Mouse (Mus musculus) granulocyte monocyte progenitor cell, adult 5-6 weeks (primary cell): ENCODE results near the gene Cdkal1. TPM values are rescaled to one million over a fixed set of nuclear protein-coding genes. Genes with fewer than 3 reads are reported as not detected.

Experiments used
- ATAC-seq: replicated peaks from 2 replicates; pipeline ENCODE4 v1.8.0; 2016; ENCODE audit warnings: mild to moderate bottlenecking, moderate TSS enrichment, inconsistent platforms; ENCODE audit not compliant: poor library complexity, severe bottlenecking
- total RNA-seq, 2 experiments: library from RNA; stranded (forward) in 1 of 2; stranded (reverse) in 1 of 2; fragments of 200-712, 200-1000 nt in 1 of 2; fragments of >200 nt in 1 of 2; fragmentation: Nextera tagmentation in 1 of 2; gene quantifications; 2 replicates each; pipeline ENCODE4 v1.2.3; 2014 to 2017

Cdkal1 gene
- total RNA-seq, 2 experiments from 2014 or later, result 21.8 to 30.4 TPM

DNA sequence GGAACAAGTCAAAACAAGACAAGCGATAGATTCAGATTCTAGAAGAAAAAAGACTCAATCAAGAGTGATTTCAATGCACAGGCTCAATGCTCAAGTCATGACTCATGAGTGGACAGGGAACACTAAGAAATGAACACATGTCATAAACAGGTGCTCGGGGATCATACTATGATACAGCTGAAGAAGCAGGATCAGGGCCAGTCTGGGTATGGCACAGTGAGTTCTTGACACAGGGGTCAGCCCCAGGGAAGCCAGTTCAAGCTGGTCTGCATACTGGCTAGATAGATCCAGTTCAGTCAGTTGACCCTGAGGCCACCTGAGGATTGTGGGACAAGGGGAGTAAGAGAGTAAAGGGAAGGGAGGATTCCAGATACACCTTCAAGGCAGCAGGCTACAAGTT is 254.4 kb downstream of the Cdkal1 start:
- no peak for ATAC-seq

DNA sequence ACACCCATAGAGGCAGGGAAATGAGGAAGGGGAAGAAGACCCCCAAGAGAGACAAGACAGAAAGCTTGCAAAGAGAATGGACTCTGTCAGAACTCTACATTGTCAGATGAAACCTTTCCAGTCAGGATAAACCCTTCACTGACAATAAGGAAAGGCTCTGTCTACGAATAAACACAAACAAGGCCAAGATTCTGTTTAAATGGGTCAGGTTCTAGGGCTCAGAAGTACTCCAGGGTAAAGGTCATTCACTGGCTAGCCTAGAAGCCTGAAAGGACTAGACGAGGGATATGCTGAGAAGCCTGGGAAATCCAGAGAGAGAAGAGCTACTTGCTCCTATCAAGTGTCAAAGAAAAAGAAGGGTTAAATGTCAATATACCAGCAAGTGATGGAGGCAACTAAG is 255.8 kb downstream of the Cdkal1 start:
- ATAC-seq, result no peak

DNA sequence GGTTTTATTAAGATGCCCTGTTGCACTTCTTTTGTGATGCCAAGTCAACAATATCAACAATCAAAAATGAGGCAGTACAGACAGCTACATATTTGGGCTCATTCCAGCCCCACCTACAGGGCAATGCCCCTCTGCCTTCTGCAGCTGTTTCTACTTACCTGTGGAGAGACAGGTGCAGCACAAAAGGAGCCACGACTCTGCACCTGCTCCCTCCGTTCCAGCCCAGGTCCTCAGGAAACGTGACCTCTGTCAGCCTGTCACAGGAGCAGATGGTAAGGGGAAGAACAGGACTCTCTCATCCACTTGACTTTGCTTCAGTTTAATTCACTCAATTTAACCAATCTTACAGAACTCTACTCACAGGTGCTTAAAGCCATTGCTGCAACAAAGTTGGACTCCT is 258.7 kb downstream of the Cdkal1 start:
- no peak for ATAC-seq

DNA sequence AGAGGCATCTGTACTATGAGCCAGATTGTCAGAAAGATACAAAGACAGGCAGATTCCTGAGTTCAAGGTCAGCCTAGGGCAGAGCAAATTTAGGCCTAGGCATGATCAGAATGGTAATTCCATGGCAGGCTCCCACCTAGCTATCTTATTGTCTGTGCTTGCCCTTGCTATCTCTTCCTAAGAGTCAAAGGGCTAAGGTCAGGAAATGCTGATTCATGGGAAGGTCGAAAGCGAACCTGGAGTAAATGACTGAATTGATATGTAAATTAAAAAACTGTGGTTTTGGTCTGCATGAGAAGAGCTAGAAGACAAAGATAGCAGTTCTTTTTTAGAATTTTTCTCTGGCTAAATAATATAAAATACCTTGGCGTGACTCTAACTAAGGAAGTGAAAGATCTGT is 262.4 kb downstream of the Cdkal1 start:
- no peak for ATAC-seq

DNA sequence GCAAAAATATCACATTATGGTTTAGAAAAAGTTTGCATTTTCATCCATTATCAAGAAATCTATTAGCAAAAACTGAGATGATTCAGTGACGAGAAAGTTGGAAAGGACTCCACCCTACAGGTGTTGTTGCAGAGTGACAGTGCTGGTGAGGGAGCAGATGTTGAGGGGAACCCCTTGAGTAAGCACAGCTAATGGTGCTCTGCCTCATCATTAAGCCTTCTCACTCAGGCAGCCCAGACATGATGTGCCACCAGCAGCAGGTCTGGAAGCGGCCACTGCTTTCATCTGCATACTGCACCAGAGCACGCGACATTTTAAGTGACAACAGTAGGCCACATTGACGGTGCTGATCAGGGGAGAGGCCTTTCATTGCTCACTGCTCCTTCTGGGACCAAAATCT is 264.8 kb downstream of the Cdkal1 start:
- ATAC-seq, result no peak

DNA sequence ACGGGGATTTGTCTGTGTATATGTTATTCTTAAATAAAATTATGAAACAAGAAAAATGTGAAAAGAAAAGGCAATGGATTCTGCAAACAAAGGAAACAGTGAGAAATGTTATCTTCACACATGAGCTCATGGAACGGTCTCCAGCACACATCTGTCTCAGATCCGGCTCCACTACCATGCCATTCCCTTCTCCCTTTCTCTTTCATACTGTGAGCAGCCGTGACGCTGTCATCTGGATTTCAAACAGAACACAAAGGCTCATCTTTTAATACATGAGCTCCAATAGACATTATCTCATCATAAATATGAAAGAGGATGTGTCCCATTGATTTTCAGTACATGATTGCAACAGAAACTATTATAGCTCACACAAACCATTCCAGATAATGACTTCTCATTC is 265.3 kb downstream of the Cdkal1 start:
- ATAC-seq, result no peak

DNA sequence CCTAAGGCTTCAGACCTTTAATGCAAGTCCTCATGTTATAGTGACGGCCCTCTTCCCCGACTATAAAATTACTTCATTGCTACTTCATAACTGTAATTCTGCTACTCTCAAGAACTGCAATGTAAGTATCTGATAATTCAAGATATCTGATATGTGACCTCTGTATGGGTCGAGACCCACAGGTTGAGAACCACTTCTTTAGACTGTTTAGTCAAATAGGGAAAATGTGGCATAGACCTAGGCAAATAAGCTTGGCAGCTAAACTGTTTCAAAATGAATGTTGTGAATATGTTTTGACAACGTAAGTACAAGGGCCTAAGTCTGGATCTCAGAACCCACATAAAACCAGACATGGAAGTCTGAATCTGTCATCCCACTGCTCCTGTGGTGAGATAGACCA is 266.8 kb downstream of the Cdkal1 start:
- ATAC-seq, result no peak

DNA sequence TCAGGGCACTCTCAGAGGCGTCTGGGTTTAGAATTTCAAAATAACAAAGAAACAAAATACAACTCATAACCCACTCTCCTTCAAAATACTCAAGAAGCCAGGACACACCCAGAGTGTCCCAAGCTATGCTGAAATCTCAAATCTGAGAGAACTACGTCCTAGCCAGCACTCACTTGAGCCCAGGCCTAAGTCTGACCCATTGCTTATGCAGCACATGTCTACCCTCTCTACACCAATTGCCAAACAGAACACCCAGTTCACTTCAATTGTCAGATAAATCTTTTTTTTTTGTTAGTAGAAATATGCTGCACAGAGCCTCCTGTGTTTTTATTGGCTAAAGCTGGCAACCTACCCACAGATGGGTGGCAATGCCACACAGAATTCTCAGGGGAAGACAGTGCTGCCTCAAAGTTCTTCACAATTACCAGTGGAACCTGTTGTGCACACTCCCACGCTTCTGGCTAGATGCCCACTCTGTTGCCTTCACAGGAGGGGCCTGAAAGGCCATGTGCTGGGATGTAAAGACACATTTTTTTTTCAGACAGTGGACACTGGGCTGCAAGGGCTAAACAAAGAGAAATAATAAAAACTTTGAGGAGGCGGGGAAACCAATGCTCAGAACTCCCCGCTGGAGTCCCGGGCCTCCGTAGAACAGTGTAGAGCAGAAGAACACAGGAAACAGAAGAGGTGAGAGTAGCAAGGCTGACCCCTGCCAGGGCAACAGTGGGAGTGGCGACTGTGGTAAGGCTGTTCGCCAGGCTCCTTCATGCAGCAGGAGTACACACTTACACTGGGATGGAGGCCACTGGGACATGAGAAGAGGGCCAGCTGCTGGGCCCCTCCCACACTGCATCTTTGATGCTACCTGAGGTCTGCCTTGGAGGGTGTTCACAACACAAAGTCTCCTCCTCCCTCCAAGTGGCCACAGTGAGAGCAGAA is 273.4 kb downstream of the Cdkal1 start:
- no peak for ATAC-seq

DNA sequence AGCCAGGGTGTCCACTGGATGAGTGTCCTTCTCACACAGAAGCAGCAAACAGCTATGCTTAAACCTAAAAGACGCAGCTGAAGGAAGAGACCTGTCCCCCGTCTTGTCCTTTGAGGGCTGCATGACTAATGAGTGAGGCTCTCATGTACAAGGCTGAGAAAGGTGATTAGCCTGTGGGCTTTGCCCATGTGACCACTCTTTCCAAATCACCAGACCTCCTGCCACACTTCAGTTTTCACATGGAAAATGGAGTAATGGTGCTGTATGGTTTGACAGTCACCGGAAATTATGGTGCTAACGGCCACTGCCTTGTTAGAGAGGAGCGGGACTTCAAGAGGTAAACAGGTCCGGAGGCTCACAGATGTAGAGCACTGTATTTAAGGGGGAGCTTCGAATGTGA is 274.7 kb downstream of the Cdkal1 start:
- ATAC-seq, result no peak

DNA sequence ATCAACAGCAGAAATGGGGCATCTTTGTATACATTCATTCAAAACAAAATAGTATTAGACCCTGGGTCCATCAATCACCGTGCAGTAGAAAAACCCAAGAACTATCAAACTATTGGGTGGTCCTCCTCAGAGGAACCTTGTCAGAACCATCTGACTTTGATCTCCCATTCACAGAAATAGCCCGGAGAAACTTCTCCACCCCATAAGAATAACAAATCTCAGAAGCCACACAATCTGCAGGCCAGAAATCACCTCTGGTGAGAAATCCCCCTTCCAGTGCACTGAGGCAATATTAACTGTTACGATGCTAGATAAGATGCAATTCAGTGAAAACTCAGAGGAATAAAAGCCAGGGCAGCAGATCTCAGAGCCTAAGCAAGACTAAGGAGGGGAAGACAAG is 275.5 kb downstream of the Cdkal1 start:
- no peak for ATAC-seq

DNA sequence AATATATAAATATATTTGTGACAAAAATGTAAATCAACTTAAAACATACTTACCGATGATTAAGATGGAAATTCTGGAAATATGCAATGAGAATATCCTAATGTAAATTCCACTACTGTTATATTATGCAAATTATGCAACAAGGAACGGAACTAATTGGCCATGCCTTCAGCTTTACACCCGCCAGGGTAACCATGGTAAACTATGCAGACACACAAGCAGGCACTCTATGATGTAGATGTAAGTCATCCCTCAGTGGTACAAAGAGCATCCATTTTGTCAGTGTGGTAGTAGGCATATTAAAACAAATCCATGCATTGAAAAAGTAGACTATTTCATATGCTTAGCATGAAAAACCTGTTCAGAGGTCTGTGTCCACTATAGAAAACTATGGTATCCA is 276.9 kb downstream of the Cdkal1 start:
- ATAC-seq, result no peak

DNA sequence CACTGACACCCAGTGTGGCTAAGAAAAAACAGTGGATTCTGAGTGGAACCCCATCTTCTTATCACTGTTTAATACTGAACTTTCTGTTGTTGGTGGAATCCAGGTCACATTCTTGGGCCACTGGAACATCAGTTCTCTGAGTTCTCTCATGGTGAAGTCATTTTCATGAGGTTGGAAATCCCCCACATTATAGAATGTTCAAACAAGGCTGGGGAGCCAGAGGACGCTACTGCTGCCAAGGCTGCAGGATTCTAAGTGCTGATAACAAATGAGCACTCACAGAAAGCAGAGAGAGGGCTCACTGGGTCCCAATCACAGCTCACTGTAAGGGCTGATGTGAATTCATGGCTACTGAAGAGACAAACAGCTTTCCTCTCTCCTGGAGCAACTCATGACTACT is 280.7 kb downstream of the Cdkal1 start:
- no peak for ATAC-seq

DNA sequence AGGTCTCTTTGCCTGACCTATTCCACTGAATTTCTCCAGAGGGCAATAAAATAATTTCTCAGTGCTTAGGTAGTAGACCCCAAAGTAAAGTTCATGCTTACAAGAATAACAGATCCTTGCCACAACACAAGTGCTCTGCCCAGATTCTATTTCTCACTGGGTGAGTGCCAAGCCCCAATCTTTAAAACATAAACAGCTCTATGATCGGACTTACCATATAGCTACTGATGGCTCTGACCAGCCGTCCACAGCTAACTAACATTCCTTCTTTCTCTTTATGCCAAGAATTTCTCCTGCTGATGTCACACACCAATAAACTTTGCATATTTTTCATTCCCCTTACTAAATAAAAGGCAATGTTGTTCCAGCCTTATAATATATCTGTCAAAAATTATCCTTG is 283.0 kb downstream of the Cdkal1 start:
- ATAC-seq, result no peak

DNA sequence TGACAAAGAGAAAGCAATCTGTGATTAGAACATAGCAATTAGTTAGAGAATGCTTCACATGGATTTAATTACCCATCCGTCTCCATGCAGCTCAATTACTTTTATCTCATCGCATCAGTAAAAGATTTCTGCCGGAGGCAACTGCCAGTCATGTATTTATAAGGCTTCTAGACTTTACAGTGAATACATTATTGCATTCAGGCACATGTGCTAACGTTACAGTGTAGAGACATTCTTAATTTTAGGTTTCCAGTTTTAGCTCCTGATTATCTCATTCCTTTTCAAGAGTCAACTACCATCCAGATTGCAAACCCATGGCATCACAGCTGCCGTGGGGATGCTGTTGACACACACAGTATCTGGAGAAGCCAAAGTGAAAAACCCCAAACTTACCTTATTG is 289.8 kb downstream of the Cdkal1 start:
- no peak for ATAC-seq

DNA sequence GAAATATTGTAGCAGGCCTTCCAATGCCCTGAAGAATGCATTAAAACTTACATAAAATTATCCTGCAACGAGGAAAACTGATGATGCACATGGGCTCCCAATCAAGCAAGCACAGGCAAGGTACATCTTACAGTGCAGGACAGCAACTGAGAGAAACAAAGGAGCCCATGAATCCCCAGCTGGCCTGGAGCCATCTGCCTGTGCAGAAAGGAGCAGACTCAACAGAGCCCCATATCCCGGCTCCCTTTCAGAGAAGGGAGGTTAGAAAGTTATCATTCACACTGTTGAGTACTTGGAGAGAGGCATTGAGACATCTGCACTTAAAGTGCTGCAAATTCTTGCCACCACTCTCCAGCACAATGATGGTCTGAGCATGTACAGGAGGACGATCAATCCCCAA is 296.3 kb downstream of the Cdkal1 start:
- no peak for ATAC-seq

DNA sequence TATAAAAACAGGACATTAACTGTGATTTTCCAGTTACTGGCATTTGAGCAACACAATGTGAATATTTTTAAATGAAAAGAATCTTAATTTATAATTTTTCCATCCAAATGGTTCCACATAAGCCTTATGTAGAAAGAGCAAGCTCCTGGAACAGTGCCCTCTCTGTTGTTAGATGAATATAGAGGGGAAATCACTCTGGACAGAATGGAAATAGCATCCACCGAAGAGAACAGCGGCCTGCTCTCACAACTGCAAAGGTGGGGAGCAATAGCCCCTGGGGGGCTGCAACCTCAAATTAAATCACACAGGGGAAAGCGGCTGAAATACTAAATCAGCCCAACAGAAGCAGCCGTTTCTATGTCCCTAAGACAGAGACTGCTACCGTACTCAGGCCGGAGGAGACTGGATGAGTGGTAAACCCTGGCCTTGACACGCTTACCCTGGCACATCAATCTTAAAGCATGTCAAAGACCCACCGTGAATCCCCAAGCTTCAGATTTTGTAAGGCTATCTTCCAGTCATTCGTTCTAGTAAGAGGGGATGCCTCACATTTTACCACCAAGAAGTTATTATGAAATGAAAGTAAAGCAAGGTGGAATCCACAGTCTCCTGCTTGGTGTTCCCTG is 300.2 kb downstream of the Cdkal1 start:
- no peak for ATAC-seq

DNA sequence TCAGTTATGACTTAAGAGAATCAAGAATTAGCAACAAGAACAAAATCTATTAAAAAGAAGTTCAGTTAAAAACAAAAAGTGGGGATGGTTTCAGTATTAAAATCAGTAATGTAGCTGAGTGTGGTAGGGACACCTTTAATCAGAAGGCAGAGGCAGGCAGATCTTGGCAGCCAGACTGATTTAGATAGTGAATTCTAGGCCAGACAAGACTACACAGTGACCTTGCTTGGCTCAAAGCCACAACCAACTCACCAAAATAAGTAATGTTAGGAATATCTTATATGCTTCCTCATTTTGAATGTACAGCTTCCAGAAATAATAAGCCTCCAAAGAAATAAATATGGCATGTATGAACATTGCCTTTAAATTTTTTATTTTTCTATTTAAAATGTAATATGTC is 301.7 kb downstream of the Cdkal1 start:
- ATAC-seq, result no peak

DNA sequence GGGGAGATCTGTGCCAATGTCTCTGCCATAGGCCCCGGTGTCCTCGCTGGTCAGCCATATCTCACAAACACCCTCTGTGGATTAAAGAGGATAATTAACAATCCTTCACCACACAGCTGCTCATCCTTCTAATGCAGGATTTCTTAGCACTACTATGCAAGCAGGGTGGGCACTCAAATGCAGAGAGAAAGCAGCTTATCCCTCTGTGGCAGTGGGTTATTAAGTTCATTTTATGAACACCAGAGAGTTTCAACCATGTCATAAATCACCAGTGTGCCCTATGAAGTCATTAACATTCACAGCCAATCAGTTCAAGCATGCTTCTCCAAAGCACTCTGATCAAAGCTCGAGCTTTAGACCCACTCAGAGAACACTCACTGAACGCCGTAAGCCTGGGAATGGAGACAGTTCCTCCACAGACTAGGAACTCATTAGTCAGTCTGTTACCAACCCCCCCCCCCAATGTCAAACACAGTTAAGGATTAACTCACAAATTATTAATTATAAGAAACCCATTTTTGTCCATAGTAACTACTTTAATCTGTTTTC is 303.1 kb downstream of the Cdkal1 start:
- no peak for ATAC-seq

DNA sequence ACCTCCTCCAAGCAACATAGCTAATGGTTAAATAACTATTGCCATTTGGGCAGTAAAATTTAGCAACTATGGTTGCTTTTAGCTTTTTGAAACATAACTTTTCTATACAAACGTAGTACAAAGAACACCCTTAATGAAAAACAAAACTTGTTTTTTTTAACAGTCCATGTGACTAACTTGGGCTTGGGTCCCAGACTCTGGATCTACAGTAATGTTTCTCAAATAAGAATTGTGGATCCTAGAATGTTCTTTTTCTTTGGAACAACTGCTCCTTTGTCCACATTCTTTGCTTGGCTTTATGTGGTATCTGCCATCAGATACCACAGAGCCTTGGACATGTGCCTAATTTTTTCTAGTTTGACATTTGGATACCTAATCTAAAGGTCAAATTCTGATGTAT is 304.6 kb downstream of the Cdkal1 start:
- ATAC-seq, result no peak

DNA sequence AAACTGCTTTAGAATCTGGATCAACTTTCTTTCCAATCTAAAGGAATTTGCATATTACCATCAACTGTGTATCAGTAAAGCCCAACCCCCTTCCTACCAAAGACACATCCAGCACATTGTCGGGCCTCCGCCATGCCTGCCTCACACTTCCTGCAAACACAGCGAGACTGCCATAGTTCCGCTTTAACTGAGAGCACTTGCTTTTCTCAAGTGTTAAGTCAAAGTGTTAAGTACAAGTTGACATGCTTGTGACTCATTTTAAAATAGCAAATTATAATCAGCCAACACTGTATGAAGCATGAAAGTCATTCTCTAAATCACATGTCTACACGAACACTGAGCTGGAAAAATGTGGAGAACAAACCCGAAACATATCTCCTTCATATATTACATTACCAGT is 305.3 kb downstream of the Cdkal1 start:
- no peak for ATAC-seq

DNA sequence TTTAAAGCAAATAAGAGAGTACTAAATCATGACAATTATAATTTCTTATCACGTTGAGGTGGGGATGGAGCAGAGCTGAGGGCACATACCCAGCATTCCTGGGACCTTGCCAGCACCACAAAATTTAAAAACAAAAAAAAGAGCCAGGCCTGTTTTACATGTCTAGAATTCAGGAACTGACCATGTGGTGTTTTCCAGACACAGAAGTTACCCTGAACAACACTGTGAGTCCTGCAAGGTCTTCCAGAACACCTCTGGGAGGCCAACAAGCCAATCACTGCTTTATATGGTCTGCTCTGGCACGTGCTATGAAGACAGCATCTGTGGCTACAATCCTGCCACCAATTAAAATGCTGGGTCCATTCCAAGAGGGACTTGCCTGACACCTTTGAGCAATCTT is 305.7 kb downstream of the Cdkal1 start:
- no peak for ATAC-seq

DNA sequence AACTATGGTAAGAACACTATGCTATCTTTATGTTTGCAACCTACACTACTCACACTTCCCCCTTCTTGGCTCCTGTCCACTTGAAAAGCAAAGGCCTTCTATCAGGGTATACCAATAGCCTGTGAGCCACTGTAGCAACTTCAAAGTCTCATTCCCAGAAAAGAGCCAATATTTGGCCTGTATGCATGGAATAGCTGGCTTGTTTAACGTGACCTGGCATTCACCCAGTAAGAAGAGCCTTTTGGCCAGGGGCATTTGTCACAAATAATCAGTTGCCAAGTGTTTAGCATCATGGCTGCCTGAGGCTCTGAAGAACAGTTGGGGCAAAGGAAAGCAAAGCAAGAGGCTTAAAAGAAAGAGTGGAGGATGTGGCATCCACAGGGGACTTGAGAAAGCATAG is 317.6 kb downstream of the Cdkal1 start:
- ATAC-seq, result no peak
